Mouse (Mus musculus): ENCODE data around the gene Hmcn2. TPM values are rescaled to one million over a fixed set of nuclear protein-coding genes. Genes with fewer than 3 reads are reported as not detected.

Hmcn2 gene
- polyA plus RNA-seq, 1 experiment: 26.8 TPM

GRCm38 (mm10) chr2:31416968-31417367 lies 102.8 kb downstream of the Hmcn2 start:
- DNase-seq (ENCODE audit: low read depth): no peak

DNA sequence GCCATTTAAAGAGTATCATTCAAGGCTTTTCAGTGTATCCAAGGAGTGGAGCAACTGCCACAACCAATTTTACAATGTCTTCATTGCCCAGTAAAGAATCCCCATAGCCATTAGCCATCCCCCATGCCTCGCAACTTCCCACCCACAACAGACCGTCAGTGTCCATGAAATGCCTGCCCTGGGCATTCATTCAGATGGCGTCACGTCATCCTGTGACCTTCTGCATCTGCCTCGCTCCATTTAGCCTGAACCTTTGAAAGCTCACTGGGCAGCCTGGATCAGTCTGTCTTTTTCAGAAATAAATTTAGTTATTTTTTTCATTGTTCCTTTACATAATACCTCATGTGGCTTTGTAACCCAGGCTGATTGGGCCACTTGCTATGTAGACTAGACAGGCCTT lies 103.8 kb downstream of the Hmcn2 start:
- no peak for DNase-seq (ENCODE audit: low read depth)

- no peak for DNase-seq (ENCODE audit: low read depth)
These were observed 104.4 kb downstream of the Hmcn2 start for GRCm38 (mm10) chr2:31418571-31418970.

DNA sequence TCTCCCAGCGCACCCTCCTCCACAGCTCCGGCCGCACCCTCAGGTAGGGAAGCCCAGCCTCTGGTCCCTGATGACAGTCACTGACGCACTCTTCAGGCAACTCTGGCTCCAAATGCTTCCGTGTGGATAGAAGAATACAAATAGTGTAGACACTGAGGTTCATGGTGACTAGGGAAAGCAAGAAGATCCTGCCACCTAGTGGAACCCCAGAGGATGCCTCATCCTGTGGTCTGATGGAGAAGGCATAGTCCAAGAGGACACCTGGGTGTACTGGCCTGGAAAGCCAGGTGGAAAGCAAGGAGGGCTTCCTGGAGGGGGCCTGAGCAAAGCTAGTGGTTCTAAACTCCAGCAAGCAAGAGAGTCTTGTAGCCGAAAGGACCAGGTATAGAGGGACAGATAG lies 106.7 kb downstream of the Hmcn2 start:
- DNase-seq (ENCODE audit: low read depth): no peak

DNA sequence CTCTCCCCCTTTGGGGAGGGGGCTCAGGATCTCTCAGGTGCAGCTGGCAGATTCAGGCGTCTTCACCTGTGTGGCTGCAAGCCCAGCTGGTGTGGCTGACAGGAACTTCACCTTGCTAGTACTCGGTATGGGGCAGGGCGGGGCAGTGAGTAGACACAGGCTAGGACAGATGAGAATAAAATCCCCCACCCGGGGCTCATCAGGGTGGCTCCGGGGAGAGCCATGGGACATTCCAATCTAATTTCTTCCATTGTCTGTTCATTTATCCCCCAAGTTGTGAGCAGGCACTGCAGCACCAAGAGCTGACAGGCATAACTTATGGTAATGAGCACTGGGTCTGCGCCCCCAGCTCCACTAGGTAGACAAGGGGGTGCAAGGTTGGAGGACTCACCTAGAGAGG lies 108.4 kb downstream of the Hmcn2 start:
- DNase-seq (ENCODE audit: low read depth): no peak

DNA sequence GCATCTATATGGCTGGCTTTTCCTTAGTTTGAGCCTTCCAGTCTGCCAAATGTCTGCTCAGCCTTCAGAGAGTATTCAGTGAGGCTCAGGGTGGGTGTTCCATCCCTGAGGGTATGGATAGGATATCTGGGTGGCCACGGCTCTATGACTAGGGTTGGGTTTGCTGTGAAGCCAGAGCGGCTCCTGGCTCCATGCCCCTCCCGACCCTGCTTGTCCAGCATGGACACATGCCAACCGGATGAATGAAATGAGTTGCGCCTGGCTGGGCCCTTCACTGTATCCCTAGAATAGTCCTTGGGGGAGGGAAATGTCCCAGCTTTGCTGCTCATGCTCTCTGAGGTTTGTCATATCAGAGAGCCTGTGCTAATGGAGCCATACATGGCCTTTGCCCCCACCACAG lies 117.3 kb downstream of the Hmcn2 start:
- no peak for DNase-seq (ENCODE audit: low read depth)

- no peak for DNase-seq (ENCODE audit: low read depth)
These were observed 120.5 kb downstream of the Hmcn2 start for GRCm38 (mm10) chr2:31434746-31435145.

GRCm38 (mm10) chr2:31435567-31435966 lies 121.4 kb downstream of the Hmcn2 start:
- no peak for DNase-seq (ENCODE audit: low read depth)

GRCm38 (mm10) chr2:31437480-31438245 lies 123.4 kb downstream of the Hmcn2 start:
- DNase-seq (ENCODE audit: low read depth): no peak

DNA sequence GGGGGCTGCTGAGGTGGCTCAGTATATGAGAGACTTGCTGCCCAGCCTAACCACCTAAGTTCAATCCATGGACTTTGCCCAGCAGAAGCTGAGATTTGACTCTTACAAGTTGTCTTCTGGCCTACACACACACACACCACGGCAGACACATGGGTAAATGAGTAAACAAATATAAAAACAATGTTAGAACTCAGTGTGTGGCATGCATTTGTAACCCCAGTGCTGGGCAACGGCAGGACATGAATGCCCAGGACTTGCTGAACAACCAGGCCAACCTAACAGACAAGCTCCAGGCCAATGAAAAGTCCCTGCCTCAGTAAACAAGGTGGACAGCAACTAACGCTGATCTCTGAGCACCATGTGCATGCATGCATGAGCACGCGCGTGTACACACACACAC lies 125.4 kb downstream of the Hmcn2 start:
- no peak for DNase-seq (ENCODE audit: low read depth)

- DNase-seq (ENCODE audit: low read depth): no peak
These were observed 128.4 kb downstream of the Hmcn2 start for GRCm38 (mm10) chr2:31442480-31443160.

DNA sequence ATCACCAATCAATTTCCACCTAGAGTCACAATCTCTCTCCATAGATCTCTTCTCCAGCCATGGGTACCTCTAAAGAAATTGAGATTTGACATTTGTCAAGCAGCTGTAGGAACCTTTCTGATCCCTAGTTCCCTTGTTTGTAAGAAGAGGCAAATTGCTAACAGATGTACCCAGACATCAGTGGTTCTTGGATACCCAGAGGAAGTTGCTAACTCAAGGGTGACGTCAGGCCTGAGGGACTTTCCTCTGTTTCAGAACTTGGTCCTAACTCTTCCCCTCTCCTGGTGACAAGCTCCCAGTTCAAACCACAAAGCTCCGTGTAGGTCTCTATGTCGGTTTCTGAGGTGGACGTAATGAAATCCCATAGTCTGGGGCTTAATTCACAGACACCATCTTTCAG lies 131.8 kb downstream of the Hmcn2 start:
- DNase-seq (ENCODE audit: low read depth): no peak

DNA sequence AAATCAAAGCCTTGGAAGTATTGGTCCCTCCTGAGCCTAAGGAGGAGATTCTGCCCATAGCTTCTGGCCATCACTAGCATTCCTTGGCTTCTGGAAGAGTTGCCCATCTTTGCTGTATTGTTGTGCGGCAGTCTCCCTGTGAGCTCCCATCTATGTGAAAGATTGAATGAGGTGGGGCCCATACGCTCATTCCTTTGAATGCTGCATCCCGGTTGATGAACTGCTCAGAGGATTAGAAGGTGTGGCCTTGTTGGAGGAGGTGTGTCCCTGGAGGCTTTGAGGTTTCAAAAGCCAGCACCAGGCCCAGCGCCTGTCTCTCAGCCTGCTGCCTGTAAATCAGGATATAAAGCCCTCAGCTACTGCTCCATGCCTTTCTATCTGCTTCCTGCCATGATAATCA lies 132.2 kb downstream of the Hmcn2 start:
- no peak for DNase-seq (ENCODE audit: low read depth)

GRCm38 (mm10) chr2:31447536-31447935 lies 133.3 kb downstream of the Hmcn2 start:
- DNase-seq (ENCODE audit: low read depth): no peak

DNA sequence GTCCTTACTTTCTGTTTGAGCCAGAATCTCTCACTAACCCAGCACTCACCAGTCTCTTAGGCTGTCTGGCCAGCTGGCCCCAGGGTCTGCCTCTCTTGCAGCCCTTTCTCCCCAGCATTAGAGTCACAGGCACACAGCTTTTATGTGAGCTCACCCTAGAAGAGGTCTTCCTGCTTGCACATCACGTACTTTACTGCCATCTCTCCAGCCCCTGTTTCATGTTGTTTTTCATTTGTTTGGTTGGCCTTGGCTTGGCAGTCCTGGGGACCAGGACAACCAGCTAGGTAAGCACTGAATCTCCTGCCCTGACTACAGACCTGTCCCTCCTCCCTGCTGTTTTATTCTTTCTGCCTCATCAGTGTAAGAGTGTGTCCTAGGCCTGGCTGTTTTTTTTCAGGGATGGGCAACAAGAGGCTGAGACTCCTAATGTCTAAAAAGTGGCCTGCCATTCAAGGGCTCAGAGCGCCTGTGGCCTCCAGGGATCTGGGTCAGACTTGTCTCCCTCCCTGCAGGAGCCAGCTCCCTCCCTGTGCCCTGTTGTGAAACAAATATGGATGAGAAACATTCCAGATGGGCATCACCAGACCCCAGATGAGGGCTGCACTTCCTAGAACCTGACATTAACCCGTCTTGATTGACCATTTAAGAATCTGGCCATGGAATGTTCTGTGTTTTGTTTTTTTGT lies 134.7 kb downstream of the Hmcn2 start:
- DNase-seq (ENCODE audit: low read depth): no peak

- no peak for DNase-seq (ENCODE audit: low read depth)
These were observed 135.2 kb downstream of the Hmcn2 start for GRCm38 (mm10) chr2:31449441-31449815.

DNA sequence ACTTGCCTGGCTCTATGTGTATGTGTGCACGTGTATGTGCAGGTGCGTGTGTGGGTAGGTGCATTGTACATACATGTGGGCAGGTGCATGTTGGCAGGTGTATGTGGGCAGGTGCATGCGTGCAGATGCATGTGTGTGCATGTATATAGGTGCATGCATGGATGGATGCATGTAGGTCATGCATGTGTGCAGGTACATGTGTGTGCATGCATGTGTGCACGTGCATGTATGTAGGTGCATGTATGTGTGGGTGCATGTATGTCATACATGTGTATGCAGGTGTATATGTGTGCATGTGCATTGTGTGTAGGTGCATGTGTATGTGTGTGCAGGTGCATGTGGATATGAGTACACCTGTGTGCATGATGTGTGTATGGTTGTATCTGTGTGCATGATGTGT lies 135.7 kb downstream of the Hmcn2 start:
- no peak for DNase-seq (ENCODE audit: low read depth)

DNA sequence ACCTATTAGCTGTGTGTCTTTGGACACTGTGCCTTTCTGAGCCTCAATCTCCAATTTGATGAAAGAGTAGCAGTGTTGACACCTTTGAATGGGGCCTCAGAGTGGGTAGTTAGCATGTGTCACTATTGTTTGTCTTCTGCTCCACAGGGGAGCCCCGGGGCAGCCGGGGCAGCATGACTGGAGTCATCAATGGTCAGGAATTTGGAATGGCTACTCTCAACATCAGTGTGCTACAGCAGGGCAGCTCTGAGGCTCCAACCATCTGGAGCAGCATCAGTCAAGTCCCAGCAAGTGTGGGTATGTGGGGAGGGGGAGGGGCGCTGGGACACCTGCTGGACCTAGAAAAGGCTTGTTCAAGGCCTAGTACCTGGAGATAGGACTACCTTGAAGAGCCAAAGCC lies 136.4 kb downstream of the Hmcn2 start:
- DNase-seq (ENCODE audit: low read depth): no peak

- no peak for DNase-seq (ENCODE audit: low read depth)
These were observed 137.3 kb downstream of the Hmcn2 start for GRCm38 (mm10) chr2:31451530-31451929.

DNA sequence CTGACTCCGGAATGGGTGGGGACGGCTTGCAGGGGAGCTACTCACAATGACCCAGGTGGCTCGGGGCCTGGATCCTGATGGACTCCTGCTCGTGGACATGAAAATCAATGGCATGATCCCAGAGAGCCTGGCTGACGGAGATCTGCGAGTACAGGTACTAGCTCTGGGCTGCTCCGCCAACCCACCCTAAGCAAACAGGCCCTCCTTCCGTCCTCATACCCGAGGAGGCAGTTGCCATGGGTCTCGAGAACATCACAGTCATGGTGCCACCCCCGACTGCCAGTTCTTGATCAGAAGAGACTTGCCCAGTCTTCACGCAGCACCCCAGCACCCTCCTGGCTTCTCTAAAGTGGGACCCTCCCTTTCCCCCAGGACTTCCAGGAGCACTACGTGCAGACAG lies 138.8 kb downstream of the Hmcn2 start:
- no peak for DNase-seq (ENCODE audit: low read depth)

- DNase-seq (ENCODE audit: low read depth): no peak
These were observed 139.5 kb downstream of the Hmcn2 start for GRCm38 (mm10) chr2:31453559-31454177.

DNA sequence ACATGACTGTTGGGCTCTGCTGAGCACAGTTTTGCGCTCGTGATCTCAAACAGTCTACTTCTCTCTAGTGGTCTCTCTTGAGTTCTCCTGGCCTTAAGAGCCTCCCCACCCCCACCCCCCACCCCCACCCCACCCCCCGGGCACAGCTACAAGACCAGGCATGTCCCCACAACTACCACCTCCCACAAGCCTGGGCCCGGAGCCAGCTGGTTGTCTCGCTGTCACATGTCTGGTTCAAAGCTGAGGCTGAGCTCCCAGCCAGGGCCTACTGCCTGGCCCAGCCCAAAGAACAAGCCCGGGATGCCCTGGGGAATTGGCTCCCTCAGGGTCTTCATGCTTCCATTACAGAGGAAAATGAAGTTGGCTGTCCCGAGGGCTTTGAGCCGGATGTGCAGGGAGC lies 140.1 kb downstream of the Hmcn2 start:
- DNase-seq (ENCODE audit: low read depth): no peak

DNA sequence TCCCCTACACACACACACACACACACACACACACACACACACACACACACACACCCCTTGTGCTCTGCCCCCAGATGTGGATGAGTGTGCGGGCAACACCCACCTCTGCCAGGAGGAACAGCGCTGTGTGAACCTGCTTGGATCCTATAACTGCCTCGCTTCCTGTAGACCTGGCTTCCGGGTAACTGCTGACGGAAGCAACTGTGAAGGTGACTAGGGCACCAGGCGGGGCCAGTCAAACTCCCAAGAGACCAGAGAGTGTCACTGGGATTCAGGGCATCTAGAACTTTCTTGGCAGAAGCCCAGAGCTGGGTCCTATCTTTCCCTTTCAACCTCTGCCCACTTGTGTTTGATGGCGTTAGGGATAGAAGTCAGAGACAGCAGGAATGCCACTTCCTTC lies 141.2 kb downstream of the Hmcn2 start:
- DNase-seq (ENCODE audit: low read depth): no peak

Data from gonadal fat pad, adult 2 months (tissue).